Mouse (Mus musculus) cerebellum, adult 9-10 months (tissue): ENCODE measurements at regions not wholly inside any gene's neighbourhood (a gene's known extent, or its start where the extent isn't known, plus 50 kb on each side); places are given as distances from the start of the nearest gene placed in this dataset.

Source experiments
- DNase-seq: peaks from one replicate; pipeline ENCODE4 v3.0.0; 2022

- DNase-seq = no peak
These were observed 76.3 kb upstream of the Pkdcc start for GRCm38 (mm10) chr17:83138493-83139417.

DNA sequence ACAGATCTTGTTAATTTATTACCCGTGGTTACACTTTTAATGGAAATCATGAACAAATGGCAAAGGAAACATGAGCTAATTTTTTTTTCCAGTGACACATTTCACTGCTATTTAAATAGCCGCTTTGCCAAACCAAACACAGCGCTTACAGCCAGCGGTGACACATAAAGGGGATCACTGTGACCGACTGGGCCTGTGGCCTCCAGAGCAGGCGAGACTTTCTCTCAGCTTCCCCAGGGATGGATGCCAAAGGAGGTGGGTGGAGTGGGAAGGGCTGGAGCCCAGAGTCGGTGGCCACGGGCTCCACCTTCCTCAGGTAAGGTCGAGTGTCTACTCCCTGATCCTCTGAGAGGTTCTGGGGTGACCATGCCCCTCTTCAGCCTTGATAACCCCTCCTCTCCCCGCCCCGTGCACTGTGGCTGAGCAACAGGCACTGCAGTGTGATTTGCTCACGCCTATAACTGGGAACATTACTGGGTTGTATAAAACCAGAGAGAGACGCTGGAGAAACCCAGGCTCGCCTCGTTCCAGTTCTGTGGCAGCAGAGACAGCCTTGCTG is 66.6 kb upstream of the Pkdcc start:
- no peak for DNase-seq

DNA sequence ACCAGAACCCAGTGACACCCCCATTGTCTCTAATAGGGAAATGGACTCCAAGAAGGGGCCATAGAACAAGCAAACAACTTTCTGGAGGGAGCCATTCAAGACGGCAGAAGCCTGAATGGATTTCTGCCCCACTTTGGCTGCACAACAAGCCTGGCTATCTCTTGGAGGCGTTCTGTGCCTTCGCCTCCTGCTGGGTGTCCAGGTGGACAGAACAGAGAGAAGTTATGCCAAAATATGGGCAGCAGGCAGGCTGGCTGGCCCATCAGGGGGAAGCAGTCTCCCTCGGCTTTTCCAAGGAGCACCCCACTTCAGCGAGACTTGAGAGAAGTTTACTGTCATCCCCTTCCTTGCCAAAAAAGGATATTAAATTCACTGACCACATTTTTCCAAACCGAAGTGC is 65.8 kb upstream of the Pkdcc start:
- peak; percentile 82 for DNase-seq

DNA sequence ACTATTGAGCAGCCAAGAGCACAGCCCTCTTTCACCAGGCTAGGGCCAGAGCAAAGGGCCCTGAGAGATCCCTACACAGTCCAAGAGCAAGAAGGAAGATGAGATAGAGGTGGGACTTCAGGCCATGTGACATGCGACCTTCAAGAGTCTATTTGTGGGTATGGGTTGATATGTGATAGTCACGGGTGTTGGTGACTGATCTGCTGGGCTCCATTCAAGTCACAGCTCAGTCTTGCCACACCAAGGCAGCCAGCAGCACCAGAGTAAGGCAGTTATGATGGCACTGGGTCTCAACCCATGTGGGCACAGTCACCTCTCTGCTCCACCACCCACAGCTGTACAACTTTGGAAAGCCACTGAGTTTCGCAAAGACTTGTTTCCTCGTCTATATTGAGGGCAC is 60.0 kb upstream of the Pkdcc start:
- no peak for DNase-seq

DNA sequence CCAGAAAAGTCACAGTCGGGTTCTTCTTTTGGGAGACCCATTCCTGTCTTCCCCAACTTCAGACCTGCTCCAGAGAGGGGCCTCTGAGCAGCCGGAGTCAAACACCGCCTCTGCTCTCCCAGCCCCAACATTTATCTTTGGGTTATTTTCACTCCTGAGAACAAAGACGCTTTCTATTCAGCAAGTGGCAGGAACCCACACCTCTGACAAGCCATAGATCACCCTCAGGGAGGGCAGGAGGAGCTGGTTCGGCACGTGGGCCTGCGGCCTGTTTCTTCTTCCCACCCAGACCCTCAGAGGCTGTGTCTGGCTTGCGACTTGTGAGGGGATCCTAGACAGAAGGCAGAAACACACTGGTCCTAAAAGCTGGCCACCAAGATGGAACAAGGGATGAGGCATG is 58.4 kb upstream of the Pkdcc start:
- no peak for DNase-seq

DNA sequence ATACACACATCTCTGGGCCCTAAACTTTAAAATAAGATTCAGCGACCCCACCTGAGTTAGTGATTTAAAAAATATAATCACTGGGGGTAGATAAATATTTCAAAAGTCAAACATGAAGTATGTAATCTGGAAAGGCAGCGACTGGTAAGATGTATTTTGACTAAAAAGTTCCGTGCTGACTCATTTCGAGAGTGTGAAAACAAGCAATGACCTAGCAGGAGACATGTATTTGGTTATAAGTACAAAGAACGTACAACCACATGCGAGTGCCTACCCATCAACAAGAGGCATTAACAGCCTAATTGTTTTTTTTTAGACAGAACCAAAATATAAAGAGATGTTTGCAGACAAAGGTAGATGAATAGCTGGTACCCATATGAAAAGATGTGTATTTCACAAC is 57.0 kb upstream of the Pkdcc start:
- DNase-seq = no peak

DNA sequence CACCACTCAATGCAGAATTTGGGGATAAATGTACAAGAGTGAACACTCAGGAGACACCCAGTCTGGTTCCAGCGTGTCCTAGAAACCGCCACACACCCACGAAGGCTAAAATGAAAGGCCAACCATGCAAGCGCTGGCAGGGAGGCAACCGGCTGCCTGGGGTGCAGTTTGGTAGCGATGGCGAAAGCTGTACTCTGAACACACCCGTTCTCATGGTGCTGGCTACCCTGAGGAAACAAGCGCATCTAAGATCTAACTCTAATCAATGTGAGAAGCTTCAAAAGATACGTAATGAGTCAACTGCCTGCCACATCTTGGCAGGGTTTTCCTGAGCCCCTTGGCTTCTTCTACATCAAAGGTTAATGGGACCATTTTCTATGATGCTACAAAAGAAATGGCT is 56.4 kb upstream of the Pkdcc start:
- DNase-seq = no peak

DNA sequence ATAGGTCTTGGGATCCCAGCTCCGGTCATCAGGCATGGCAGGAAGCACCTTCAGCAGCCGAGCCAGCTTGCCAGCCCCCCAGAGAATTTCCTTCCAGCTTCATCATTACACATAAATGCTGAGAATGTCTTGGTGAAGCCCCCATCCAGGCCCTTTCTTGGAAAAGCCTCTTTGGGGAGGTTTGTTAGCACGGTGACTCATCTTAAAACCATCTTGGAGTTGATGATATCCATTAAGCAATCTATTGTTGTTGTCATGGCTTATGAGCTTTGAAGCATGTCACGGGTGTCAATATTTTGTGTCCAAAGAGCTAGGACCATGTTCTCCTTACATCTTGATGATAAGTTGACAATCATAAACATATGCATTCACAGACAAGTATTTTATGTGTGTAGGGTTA is 55.5 kb upstream of the Pkdcc start:
- no peak for DNase-seq

DNA sequence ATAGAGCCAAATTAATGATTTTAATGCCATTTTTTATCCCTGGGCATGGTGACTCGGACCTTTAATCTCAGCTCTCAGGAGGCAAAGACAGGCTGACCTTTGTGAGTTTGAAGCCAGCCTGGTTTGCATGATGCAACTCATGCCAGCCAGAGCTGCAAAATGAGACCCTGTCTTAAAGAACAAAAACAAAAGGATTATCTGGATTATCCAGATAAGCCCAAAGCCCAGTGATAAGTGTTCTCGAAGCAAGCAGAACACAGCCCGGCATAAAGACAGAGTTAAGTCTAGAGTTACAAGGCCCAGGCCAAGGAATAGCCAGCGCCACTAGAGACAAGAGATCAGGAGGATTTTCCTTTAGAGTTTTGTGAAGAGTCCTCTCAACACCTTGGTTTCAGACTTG is 54.8 kb upstream of the Pkdcc start:
- DNase-seq = no peak

- no peak for DNase-seq
These were observed 53.4 kb upstream of the Pkdcc start for GRCm38 (mm10) chr17:83161731-83162130.

DNA sequence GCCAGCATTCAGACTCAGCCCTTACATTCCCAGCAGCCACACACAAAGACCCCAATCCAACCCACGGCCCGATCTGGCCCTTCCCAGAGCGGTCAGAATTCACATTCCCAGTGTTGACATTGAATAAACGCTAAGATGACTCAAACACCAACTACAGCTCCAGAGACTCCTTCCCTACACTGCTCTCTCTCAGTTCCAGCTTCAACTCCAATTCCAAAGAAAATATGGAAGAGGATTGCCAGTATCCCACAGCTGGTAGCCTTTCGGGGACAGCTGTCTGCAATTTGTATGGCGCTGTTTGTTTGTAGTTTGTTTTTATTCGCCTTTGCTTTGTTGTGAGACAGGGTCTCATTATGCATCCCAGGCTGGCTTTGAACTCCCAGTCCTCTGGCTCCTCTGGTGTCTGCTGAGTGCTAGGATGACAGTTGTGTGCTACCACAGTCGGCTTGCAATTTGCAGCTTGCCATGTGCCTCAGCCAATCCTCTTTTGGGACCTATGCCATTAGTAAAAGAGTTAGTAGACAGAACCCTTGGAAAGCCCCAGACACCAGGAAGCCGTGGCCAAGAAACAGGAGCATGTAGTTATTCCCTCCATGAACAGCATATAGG is 51.0 kb upstream of the Pkdcc start:
- DNase-seq = no peak

DNA sequence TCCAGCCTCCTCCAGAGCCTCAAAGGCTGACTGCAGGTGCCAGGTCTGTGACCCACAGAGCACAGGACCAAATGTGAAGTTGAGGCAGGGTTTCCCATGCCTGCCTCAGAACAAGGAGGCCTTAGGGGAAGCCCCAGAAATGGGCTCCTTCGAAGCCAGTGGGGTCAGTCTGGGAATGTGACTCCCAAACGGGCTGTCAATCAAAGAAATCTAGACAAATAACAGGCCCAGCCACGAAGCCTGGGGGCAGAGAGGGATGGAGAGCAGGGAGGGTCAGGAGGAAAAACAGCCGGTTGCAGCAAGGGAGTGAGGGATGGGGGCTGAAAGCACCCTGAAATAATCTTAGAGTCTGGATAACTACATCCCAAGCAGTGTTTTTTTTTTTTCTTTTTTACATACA is 50.4 kb upstream of the Pkdcc start:
- no peak for DNase-seq

GRCm38 (mm10) chr17:83165140-83165539 is 50.0 kb upstream of the Pkdcc start:
- DNase-seq = no peak
